Mouse (Mus musculus) forebrain, embryonic 16.5 days (tissue): Measurements from ENCODE around the gene Hipk2. TPM values are rescaled to one million over a fixed set of nuclear protein-coding genes. Genes with fewer than 3 reads are reported as not detected.

Experiments
- ATAC-seq: fragments of 200-750 bp; cut with Nextera tagmentation; 2 replicates; pipeline ENCODE4 v1.8.0; 2017; ENCODE audit warnings: mild to moderate bottlenecking, moderate library complexity
- H3K27ac ChIP-seq: fragments of 300-500 bp; sonication (generic); 2 replicates; pipeline ENCODE4 v1.5.1; 2014; ENCODE audit warnings: low read length, control low read depth
- H3K27me3 ChIP-seq: fragments of 300-500 bp; sonication (generic); replicated peaks from 2 replicates; pipeline ENCODE4 v1.6.1; 2014; ENCODE audit warnings: low read length; ENCODE audit not compliant: control insufficient read depth, insufficient read depth
- H3K36me3 ChIP-seq: fragments of 300-500 bp; sonication (generic); 2 replicates; pipeline ENCODE4 v1.6.1; 2014; ENCODE audit not compliant: control insufficient read depth, insufficient read depth
- H3K4me1 ChIP-seq: fragments of 300-500 bp; sonication (generic); replicated peaks from 2 replicates; pipeline ENCODE4 v1.6.1; 2014; ENCODE audit warnings: low read length; ENCODE audit not compliant: control insufficient read depth, insufficient read depth
- H3K4me2 ChIP-seq: fragments of 300-500 bp; sonication (generic); 2 replicates; pipeline ENCODE4 v1.6.1; 2014; ENCODE audit warnings: mild to moderate bottlenecking, low read length, control low read depth
- H3K4me3 ChIP-seq: fragments of 300-500 bp; sonication (generic); replicated peaks from 2 replicates; pipeline ENCODE4 v1.5.1; 2014; ENCODE audit warnings: mild to moderate bottlenecking, low read length, control low read depth
- H3K9ac ChIP-seq: fragments of 300-500 bp; sonication (generic); replicated peaks from 2 replicates; pipeline ENCODE4 v1.6.1; 2014; ENCODE audit warnings: low read depth, low read length, control low read depth
- H3K9me3 ChIP-seq: fragments of 300-500 bp; sonication (generic); 2 replicates; pipeline ENCODE4 v1.6.1; 2016; ENCODE audit warnings: low read length; ENCODE audit not compliant: control insufficient read depth
- WGBS: fragments of 180-500 bp; shearing (Covaris S2); extraction: QIAGEN DNeasy Blood & Tissue Kit; methylation state at CpG from one replicate; pipeline ENCODE4 v1.1.7; 2014; 5-methylcytosine and 5-hydroxymethylcytosine counted together
- polyA plus RNA-seq: library from polyadenylated mRNA; unstranded; fragments of >200 nt; fragmentation: Nextera tagmentation; extraction: Ambion mirVana; gene quantifications from 2 replicates; pipeline ENCODE4 v1.2.1, GENCODE M21; 2015

The Hipk2 gene
- polyA plus RNA-seq, 1 experiment from 2014 or later, result 29.2 TPM

DNA sequence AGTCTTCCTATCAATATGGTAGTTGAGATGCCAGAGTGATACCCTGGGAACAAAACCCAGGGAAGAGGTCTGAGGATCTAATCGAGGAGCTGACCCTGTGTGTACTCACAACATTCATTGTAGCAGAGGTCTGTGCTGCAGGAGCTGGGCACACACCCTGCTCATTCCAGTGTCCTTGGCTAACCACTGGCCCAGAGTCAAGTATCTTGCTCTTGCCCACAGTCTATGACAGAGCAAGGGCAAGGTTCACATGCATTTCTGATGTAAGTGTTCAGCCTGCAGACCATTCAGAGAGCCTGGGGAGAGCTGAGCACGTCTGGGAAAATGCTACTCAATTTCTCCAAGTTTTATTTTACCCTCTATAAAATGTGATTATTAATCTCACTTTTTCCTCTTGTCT lies 122.2 kb downstream of the Hipk2 start:
- no peaks in the 10 kb centered on the region for H3K27me3 ChIP-seq
- WGBS, result 81% methylated on average over 2 of the region's 2 CpGs
- ATAC-seq, result no peak
- H3K4me1 ChIP-seq, result no peaks in the 10 kb centered on the region
- no peak overlapping the region for H3K27ac ChIP-seq
- no peak overlapping the region for H3K4me3 ChIP-seq
- no peak overlapping the region for H3K9ac ChIP-seq
- H3K4me2 ChIP-seq, result no peak overlapping the region
- H3K9me3 ChIP-seq, result no peaks in the 10 kb centered on the region
- no peaks in the 10 kb centered on the region for H3K36me3 ChIP-seq

DNA sequence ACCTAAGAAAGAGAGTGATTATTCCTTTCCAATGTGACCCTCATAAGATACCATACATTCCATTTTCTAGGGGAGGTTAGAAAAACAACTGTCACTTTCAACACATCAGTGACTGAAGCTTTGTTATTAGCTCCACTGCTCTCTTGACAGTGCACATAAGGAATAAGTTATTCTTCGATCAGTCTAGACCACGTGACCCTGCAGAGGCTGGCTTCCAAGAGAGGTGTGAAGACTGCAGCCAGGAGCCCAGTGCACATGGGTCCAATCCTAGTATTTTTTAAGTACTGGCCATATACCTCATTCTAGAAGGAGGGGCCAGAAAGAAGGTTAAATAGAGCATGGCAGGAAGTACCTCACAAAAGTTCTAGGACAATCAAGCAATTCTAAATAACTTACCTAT lies 122.9 kb downstream of the Hipk2 start:
- Histone ChIP-seq H3K27ac (no peak overlapping the region), H3K4me1 (no peaks in the 10 kb centered on the region), H3K9me3 (no peaks in the 10 kb centered on the region), H3K36me3 (no peaks in the 10 kb centered on the region), H3K9ac (no peak overlapping the region), H3K4me2 (no peak overlapping the region), H3K27me3 (no peaks in the 10 kb centered on the region), H3K4me3 (no peak overlapping the region)
- 63% methylated on average over 2 of the region's 2 CpGs for WGBS
- no peak for ATAC-seq

DNA sequence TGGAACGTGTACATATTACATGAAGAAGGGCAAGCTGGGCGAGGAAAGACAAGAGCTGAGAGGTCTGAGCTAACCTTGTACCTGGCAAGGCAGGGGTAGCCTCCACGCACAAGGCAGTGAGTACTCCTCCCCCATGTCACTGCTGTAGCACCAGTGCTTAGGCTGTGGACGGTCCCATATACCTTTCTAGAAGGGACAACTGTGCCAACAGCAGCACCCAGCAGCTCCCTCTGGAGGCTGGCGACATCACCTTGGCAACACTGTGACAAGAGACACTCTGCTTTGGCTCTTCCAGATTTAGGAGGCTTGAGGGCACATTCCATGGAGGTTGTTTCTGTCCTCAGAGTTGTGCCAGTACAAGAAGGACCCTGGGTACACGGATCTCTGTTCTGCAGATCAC lies 123.5 kb downstream of the Hipk2 start:
- no peak overlapping the region for H3K27ac ChIP-seq
- peak; percentile 20; the same call in 1 of the 2 replicates for ATAC-seq
- no peaks in the 10 kb centered on the region for H3K9me3 ChIP-seq
- H3K4me3 ChIP-seq, result no peak overlapping the region
- H3K9ac ChIP-seq, result no peak overlapping the region
- 78% methylated on average over 6 of the region's 6 CpGs for WGBS
- H3K27me3 ChIP-seq, result no peaks in the 10 kb centered on the region
- no peaks in the 10 kb centered on the region for H3K36me3 ChIP-seq
- no peak overlapping the region for H3K4me2 ChIP-seq
- no peaks in the 10 kb centered on the region for H3K4me1 ChIP-seq

DNA sequence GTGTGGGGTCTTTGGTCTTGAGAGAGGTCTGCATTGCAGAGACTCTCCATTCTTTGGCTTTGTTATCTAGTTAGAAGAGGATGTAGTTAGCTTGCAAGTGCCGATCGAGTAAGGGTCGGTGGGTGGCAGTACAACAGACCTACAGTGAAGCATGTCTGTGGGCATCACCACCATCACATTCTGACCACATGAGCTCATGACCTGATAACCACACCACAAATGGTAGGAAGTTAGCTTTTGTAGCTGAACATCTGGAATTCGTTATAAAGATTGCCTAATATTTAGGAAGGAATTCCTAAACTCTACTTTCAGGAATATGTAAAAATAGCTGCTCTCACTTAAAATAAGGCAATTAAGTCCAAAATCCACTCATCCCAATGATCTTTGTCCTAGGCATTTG lies 127.9 kb downstream of the Hipk2 start:
- no peaks in the 10 kb centered on the region for H3K27me3 ChIP-seq
- 91% methylated on average over 4 of the region's 4 CpGs for WGBS
- H3K36me3 ChIP-seq, result 0 out of 2 replicates have a peak, but pooled peaks cover 3% of the 10 kb centered on the region
- no peak overlapping the region for H3K4me3 ChIP-seq
- H3K4me1 ChIP-seq, result no peaks in the 10 kb centered on the region
- no peak overlapping the region for H3K9ac ChIP-seq
- H3K27ac ChIP-seq, result no peak overlapping the region
- H3K9me3 ChIP-seq, result no peaks in the 10 kb centered on the region
- H3K4me2 ChIP-seq, result no peak overlapping the region
- ATAC-seq, result no peak

DNA sequence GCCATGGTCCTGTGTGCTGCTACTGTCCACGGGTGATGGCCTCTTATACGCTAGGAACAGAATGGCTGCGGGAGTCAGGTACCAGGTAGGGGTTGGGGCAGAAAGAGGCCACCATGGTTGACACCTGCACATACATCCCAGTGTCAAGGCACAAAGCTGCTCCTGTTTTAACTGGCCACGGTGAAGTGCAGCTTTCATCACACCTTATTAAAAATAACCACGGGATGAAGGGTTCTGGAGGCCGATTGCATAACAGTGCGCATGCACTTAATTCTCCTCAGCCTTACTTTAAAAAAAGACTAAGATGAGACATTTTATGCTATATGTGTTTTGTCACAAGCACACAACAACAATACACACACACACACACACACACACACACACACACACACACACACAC lies 132.6 kb downstream of the Hipk2 start:
- peaks cover 14% of the 10 kb centered on the region; the same call in 1 of the 2 replicates for H3K36me3 ChIP-seq
- H3K9ac ChIP-seq, result no peak overlapping the region
- no peak overlapping the region for H3K4me3 ChIP-seq
- no peak overlapping the region for H3K27ac ChIP-seq
- WGBS, result 96% methylated on average over 7 of the region's 7 CpGs
- no peaks in the 10 kb centered on the region for H3K27me3 ChIP-seq
- no peaks in the 10 kb centered on the region for H3K9me3 ChIP-seq
- no peak overlapping the region for H3K4me2 ChIP-seq
- ATAC-seq, result no peak
- no peaks in the 10 kb centered on the region for H3K4me1 ChIP-seq

DNA sequence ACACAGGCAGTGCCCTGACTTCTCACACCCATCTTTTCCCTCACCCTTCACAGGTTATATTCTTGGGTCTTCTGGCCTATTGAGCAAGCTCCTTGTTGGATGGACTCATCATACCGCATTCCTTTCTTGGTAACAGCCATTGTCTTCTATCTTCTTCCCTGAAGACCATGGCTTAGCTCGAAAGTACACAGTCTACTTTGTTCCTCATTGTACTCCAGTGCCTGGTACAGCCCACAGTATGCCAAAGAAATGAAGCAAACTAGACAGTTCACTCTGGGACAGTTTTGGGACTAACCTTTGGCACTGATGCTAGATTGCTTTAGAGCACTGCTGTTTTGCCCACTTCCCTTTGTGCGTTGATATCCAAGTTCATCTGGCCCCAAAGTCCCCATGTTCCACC lies 133.5 kb downstream of the Hipk2 start:
- no peak overlapping the region for H3K9ac ChIP-seq
- no peak for ATAC-seq
- no peak overlapping the region for H3K4me2 ChIP-seq
- no peak overlapping the region for H3K27ac ChIP-seq
- WGBS, result 100% methylated on average over 3 of the region's 3 CpGs
- peaks cover 14% of the 10 kb centered on the region; the same call in 1 of the 2 replicates for H3K36me3 ChIP-seq
- H3K4me3 ChIP-seq, result no peak overlapping the region
- no peaks in the 10 kb centered on the region for H3K9me3 ChIP-seq
- no peaks in the 10 kb centered on the region for H3K27me3 ChIP-seq
- H3K4me1 ChIP-seq, result no peaks in the 10 kb centered on the region

DNA sequence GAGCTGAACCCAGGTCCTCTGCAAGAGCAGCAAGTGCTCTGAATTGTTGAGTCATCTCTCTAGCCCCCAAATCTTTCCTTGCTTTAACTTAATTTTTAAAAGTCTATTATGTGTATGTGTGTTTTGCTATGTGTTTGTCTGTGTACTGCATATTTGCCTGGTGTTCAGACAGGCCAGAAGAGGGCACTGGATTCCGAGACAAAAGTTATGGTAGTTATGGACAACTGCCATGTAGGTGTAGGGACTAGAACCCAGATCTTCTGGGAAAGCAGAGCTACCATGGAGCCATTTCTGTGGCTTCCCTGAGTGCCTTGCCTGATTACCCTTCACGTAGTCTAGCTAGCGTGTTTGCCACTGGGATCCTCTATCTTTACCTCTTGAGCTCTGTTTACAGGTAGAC lies 134.9 kb downstream of the Hipk2 start:
- no peaks in the 10 kb centered on the region for H3K4me1 ChIP-seq
- no peak overlapping the region for H3K27ac ChIP-seq
- no peak overlapping the region for H3K9ac ChIP-seq
- peaks cover 16% of the 10 kb centered on the region for H3K36me3 ChIP-seq
- WGBS, result 92% methylated on average over 3 of the region's 3 CpGs
- no peak overlapping the region for H3K4me3 ChIP-seq
- no peak for ATAC-seq
- no peaks in the 10 kb centered on the region for H3K27me3 ChIP-seq
- H3K9me3 ChIP-seq, result no peaks in the 10 kb centered on the region
- no peak overlapping the region for H3K4me2 ChIP-seq

DNA sequence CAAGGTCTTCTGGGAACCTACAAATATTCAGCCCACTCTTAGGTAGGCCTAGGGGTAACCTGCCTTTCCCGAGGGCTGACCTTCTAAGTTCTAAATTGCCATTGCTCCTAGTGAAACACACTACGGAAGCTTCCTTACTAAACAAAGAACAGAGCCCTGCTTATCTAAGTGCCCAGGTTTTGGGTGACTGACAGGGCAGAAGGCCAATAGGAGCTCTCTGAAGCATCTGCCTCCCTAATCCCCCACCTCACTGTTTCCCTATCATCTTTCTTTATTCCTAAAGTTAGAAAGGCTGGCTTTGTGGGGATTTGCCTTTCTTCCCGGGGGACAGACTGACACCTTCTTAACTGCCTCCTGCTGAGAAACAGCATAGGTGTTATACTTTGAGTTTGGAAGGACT lies 136.7 kb downstream of the Hipk2 start:
- Histone ChIP-seq H3K4me2 (no peak overlapping the region), H3K27me3 (no peaks in the 10 kb centered on the region), H3K9me3 (no peaks in the 10 kb centered on the region), H3K9ac (no peak overlapping the region), H3K4me3 (no peak overlapping the region), H3K36me3 (peaks cover 17% of the 10 kb centered on the region), H3K4me1 (no peaks in the 10 kb centered on the region), H3K27ac (no peak overlapping the region)
- 63% methylated on average over 3 of the region's 3 CpGs for WGBS
- ATAC-seq, result no peak

DNA sequence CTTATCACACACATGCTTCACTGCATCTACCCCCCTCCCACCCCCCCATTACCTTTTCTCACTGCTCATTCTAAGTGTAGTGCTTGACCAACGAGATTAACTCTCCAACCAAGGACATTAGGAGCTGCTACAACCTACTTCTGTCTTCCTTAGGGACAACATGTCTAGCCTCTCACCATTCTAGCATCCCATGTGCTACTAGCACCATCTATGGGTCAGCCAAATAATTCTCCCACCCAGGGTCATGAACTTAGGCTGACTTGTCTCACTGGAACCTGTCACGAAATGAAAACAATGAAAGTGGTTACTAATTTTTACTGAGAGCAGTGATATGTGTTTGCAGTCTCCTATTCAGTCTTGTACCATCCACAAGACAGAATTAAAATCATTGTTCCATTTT lies 138.2 kb downstream of the Hipk2 start:
- Histone ChIP-seq H3K27ac (no peak overlapping the region), H3K36me3 (peaks cover 16% of the 10 kb centered on the region), H3K27me3 (no peaks in the 10 kb centered on the region), H3K9ac (no peak overlapping the region), H3K4me2 (no peak overlapping the region), H3K4me3 (no peak overlapping the region), H3K9me3 (no peaks in the 10 kb centered on the region), H3K4me1 (no peaks in the 10 kb centered on the region)
- 53% methylated on average over 2 of the region's 2 CpGs for WGBS
- no peak for ATAC-seq

DNA sequence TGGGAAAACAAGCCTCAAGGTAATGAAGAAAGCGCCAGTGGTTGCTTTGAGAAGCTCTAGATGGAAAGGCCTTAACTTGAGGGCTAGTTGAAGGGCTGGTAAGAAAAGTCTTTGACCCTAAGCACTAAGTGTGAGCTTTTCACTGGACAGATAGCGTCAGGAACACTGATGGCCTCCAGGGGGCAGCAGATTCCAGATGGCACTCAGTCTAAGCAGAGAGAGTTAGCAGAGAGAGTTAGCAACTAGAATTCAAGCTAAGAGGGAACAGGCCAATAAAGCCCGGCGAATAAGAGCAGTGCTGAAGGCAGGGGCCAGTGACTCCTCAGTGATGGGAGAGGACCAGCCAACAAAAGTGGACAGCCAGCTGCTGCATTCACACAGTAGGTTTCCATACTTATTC lies 139.7 kb downstream of the Hipk2 start:
- 25% methylated on average over 4 of the region's 4 CpGs for WGBS

More for the DNA sequence above, 139.7 kb downstream of the Hipk2 start:
- Histone ChIP-seq H3K27ac (no peak overlapping the region), H3K4me1 (no peaks in the 10 kb centered on the region), H3K9me3 (no peaks in the 10 kb centered on the region), H3K4me2 (no peak overlapping the region), H3K9ac (no peak overlapping the region), H3K27me3 (no peaks in the 10 kb centered on the region), H3K4me3 (no peak overlapping the region), H3K36me3 (peaks cover 9% of the 10 kb centered on the region)
- peak; percentile 84 for ATAC-seq
